Mouse (Mus musculus) thymus, postnatal 25 days (tissue): ENCODE measurements around the gene Taf1.

Experiments used
- DNase-seq: peaks from one replicate; pipeline ENCODE4 v3.0.0; 2022

The Taf1 gene

DNA sequence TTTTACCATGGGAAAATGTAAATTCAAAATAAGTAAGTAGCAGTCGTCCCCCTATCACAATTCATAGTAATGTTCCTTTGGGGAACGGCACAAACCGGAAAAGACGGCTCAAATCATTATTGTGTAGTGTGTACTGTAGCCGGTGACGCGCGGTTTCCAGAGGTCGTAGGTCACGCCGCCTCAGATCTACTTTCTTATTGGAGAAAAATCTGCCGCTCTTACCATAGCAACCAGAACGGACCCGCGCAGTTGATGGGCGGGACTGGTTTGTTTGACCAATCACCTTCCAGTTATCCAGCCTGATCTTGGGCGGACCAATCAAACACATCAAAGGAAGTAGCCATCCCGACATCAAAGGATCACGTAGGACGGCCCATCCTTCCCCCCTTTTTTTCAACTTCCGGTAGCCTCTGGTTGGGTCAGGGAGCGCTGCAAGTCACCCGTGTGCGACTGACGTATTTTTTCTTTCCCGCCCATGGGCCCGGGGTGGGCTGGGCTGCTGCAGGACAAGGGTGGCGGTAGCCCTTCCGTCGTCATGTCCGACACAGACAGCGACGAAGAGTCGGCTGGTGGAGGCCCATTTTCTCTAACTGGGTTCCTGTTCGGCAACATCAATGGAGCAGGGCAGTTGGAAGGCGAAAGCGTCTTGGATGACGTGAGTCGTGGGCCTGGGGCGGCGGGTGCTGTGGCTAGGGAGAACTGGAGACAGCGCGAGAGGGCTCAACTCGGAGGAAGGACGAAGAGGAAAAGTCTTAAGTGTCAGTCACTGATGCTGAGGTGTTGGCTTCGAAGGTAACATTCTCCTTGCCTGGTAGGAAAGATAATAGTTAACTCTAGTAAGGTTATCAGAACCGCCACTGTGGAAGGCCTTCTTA, at the start of gene Taf1:
Taf1 (plus strand) TSS at position 388 of the 875 bp plus-strand sequence.
- DNase-seq = peak; percentile 90

- DNase-seq = peak; percentile 56
Measured at GRCm38 (mm10) chrX:101486487-101487152, 45.9 kb upstream of the Taf1 start.

DNA sequence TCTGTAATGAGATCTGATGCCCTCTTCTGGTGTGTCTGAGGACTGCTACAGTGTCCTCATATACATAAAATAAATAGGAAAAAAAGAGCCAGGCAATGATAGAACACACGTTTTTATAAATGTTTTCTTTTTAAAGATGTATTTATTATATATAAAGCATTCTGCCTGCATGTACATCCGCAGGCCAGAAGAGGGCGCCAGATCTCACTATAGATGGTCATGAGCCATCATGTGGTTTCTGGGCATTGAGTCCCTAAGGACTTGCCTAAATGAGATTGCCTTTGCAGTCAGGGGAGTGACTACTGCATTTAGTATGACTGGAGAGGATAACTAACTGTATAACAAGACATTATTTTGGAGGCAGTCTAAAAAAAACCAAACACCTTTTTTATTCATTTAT, 27.9 kb upstream of the Taf1 start:
- DNase-seq = peak; percentile 25

DNA sequence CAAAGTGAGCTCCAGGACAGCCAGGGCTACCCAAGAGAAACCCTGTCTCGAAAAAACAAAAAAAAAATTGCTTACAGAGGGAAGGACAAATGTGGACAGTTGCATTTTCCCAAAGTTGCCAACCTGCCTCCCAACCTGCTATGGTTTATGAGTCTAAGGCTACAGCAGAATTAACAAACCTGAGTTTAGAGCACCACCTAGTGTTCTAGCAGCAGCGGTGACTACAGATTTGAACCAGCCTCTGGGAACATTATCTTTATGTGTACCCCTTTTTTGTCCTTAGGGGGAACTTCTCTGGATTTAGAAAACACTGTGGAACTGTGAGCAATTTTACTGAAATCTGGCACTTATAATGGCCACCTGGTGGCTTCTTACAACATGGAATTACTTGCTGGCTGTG, 16.8 kb upstream of the Taf1 start:
- no peak for DNase-seq

GRCm38 (mm10) chrX:101518006-101518405, 14.5 kb upstream of the Taf1 start:
- DNase-seq = no peak

DNA sequence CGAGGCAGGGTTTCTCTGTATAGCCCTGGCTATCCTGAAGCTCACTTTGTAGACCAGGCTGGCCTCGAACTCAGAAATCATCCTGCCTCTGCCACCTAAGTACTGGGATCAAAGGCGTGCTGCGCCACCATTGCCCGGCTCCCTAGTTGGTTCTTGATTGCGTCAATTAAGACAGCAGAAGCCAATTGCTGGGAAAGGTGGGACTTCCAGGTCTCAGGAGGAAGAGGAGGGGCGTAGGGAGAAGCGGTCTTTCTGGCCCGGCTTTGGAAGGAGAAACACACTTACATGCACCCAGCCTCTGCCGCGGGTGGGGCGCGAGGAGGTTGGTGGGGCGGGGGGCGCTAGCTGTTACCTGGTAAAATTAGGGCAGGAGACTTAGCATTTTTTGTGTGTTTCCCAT, 10.5 kb upstream of the Taf1 start:
- DNase-seq = no peak

DNA sequence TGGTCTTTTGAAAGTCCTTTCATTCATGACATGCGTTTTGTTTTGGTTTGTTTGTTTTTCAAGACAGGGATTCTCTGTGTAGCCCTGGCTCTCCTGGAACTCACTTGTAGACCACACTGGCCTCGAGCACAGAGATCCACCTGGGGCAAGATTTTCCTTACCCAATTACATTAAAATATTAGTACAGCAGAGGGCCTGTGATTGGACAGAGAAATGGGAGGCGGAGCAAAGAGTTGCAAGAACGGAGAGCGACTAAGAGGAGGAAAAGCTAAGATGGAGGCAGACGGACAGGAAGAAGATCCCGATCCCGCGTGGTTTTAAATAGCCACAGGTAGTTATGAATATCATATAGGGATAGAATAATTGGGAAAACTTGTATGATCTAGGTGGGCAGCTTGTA, 5.2 kb upstream of the Taf1 start:
- DNase-seq = peak; percentile 15

GRCm38 (mm10) chrX:101585455-101585854, 52.9 kb downstream of the Taf1 start:
- no peak for DNase-seq

GRCm38 (mm10) chrX:101616183-101616582, 83.6 kb downstream of the Taf1 start:
- DNase-seq = no peak

DNA sequence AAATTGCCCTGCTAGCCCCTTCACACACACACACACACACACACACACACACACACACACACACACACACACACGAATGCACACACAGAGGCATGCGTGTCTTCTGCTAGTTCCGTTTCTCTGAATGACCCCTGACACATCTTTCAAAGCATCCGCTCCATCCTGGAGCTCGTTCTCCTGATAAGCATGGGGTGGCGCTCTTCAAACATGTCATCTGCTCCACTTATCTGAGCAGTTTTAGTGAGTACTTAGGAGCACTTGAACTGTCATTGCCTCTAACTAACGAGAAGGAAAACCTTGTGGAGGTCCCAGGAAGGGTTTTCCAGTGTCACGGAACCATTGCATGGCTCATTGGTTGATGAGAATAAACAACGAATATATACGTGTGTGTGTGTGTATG, 85.4 kb downstream of the Taf1 start:
- no peak for DNase-seq

GRCm38 (mm10) chrX:101620317-101620716, 87.8 kb downstream of the Taf1 start:
- no peak for DNase-seq

DNA sequence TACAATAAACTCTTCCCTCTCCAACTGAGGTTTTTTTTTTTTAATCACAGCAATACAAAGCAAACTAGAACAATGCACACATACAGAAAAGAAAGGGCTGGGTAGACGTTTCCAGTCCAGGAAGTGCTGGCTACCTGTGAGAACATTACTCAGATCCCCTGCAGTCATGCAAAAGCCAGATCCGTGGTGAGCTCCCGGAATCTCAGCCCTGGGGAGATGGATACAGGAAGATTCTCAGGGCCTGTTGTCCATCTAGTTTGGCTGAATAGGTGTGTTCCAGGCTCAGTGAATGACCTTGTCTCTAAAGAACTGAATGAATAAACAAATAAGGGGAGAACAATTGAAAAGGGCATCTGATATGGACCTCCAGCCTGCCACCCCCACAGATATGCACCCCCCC, 90.0 kb downstream of the Taf1 start:
- DNase-seq = no peak

DNA sequence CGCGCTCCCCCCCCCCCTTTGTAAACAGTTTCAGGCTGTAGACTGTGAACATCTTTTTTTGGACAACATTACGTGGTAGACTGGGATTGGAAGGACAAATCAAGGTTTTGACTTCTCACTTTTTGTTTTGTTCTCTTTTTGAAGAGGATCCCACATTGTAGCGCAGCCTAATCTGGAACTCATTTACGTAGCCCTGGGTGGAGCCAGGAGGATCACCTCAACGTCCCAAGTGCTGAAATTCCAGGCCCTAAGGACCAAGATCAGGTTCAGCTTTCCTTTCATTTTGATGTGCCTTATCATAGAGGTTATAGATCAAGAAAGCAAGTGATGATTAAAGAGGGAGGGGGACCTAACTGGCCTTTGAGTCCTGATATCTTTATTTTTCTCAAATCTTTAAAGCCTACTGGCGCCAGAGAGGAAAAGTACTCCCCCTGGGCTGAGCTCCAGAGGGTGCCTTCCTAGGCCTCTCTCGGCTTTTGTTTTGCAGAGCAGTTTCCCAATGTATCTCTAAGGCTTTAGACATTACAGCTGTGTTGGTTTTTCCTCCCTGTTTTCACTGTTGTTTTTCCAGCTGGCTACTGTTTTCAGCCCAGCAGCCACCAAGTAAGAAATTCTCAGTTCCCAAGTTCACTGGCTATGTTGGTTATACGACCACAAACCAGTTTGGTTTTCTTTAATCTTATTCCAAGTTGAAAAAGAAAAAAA, 104.4 kb downstream of the Taf1 start:
- DNase-seq = no peak

- DNase-seq = no peak
Measured at GRCm38 (mm10) chrX:101638856-101639255, 106.3 kb downstream of the Taf1 start.

DNA sequence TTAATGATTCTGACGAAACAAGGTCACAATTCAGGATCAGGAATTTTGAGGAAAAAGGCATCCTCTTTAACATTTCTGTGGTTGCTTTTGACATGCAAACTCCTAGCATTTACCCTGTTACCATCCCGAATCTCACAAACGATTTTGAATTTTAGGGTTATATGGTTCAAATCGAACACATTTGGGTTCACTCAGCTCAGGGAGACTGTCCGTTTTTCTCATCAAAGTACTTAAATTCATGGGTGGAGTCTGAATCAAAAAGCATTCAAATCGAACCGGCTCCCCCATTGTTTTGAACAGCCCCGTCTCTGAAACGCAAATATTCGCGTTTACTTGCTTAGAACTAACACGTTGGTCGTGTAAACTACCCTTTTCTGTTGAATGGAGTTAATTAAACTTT, 106.8 kb downstream of the Taf1 start:
- no peak for DNase-seq

- peak; percentile 90 for DNase-seq
Measured at GRCm38 (mm10) chrX:101639741-101640166, 107.2 kb downstream of the Taf1 start, which contains the start of gene Ogt. Gene Ogt, plus strand, starts transcription at chrX:101640060.

- DNase-seq = peak; percentile 40
Measured at GRCm38 (mm10) chrX:101640194-101641160, 107.9 kb downstream of the Taf1 start.

DNA sequence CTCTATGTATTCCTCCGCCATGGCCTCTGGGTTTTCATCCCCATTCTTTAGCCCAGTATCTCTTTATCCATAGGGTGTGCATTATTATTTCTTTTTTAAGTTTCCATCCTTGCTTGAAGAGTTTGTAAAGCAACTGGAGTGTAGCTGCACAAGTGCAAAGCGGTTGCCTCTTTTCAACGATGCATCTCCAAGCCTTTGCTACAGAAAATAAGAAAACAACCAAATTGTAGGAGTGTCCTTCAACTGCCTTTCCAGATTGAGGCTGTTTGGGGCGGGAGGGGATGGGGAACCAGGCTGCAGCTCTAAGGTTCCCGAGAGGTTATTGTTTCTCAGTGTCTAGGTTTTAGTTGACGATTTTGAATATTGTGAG, 108.6 kb downstream of the Taf1 start:
- no peak for DNase-seq

DNA sequence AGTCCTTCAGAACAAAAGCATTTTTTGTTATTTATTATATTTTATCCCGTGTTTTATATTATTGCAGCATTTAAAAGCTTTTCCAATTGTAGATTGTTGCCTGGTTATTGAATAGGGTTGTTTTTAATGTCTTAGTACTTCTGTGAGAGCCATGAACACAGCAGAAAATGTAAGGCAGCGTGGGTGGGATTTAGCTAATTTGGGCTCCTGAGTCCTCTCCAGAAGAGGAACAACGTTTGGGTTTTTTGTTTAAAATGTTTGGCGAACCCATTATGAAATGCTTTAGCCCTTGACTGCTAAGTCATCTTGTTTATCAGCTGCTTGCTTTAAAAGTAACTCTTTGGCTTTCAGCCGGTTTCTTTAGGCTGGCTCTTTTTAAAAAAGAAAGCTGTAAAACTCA, 109.6 kb downstream of the Taf1 start:
- DNase-seq = no peak

DNA sequence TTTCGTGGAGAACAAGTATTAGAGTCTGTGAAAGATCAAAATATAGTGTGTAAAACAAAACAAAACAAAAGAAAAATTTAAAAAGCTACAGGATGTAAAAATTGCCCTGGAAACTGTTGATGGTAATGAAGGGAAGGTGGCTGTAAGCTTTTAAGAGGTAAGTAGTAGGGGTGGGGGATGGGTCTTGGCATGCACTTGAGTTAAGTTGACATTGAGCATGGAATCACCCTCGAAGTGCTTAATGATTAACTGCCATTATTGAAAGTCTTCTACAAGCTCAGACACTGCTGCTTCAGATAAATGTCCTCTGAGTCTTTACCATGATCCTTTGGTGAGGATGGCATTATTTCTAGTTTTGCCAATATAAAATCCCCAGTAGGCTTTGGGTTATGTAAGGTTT, 112.8 kb downstream of the Taf1 start:
- no peak for DNase-seq

- no peak for DNase-seq
Measured at GRCm38 (mm10) chrX:101646621-101647020, 114.1 kb downstream of the Taf1 start.
